Mouse (Mus musculus): Measurements from ENCODE around the gene 1700018B08Rik. TPM values are rescaled to one million over a fixed set of nuclear protein-coding genes. Genes with fewer than 3 reads are reported as not detected.
A peak's percentile ranks its signal among the peaks of the same experiment; 100 is the strongest.

1700018B08Rik gene
- polyA plus RNA-seq, 1 experiment from 2014 or later, result not detected

- Histone ChIP-seq H3K9ac (no peak overlapping the region), H3K4me3 (no peak overlapping the region), H3K4me1 (peaks cover 7% of the 10 kb centered on the region), H3K27me3 (no peaks in the 10 kb centered on the region), H3K4me2 (replicated peaks) (no peak overlapping the region), H3K9me3 (replicated peaks) (no peaks in the 10 kb centered on the region), H3K27ac (no peak overlapping the region), H3K36me3 (peaks cover 37% of the 10 kb centered on the region)
- ATAC-seq (ENCODE audit: low FRiP score), result no peak
- WGBS, result 92% methylated on average over 7 of the region's 7 CpGs
These were observed 16.4 kb upstream of the 1700018B08Rik start for GRCm38 (mm10) chr8:121560432-121561100.

GRCm38 (mm10) chr8:121559801-121560200 is 15.7 kb upstream of the 1700018B08Rik start:
- H3K4me1 ChIP-seq, result peaks cover under 1% of the 10 kb centered on the region; the same call in 1 of the 2 replicates
- no peaks in the 10 kb centered on the region for H3K9me3 ChIP-seq (replicated peaks)
- no peak for ATAC-seq (ENCODE audit: low FRiP score)
- H3K4me3 ChIP-seq, result no peak overlapping the region
- no peak overlapping the region for H3K4me2 ChIP-seq (replicated peaks)
- no peak overlapping the region for H3K27ac ChIP-seq
- no peak overlapping the region for H3K9ac ChIP-seq
- no peaks in the 10 kb centered on the region for H3K27me3 ChIP-seq
- H3K36me3 ChIP-seq, result peaks cover 39% of the 10 kb centered on the region
- 92% methylated on average over 12 of the region's 12 CpGs for WGBS

GRCm38 (mm10) chr8:121558538-121558937 is 14.4 kb upstream of the 1700018B08Rik start:
- Histone ChIP-seq H3K4me2 (replicated peaks) (no peak overlapping the region), H3K36me3 (peaks cover 49% of the 10 kb centered on the region), H3K27me3 (no peaks in the 10 kb centered on the region), H3K4me3 (no peak overlapping the region), H3K4me1 (no peaks in the 10 kb centered on the region), H3K9me3 (replicated peaks) (no peaks in the 10 kb centered on the region), H3K9ac (no peak overlapping the region), H3K27ac (no peak overlapping the region)
- WGBS, result 93% methylated on average over 16 of the region's 16 CpGs
- ATAC-seq (ENCODE audit: low FRiP score), result no peak

- Histone ChIP-seq H3K4me3 (no peak overlapping the region), H3K27ac (no peak overlapping the region), H3K36me3 (peaks cover 55% of the 10 kb centered on the region), H3K4me2 (replicated peaks) (no peak overlapping the region), H3K9me3 (replicated peaks) (no peaks in the 10 kb centered on the region), H3K27me3 (no peaks in the 10 kb centered on the region), H3K4me1 (no peaks in the 10 kb centered on the region), H3K9ac (no peak overlapping the region)
- WGBS, result 86% methylated on average over 11 of the region's 11 CpGs
- ATAC-seq (ENCODE audit: low FRiP score), result no peak
These were observed 13.6 kb upstream of the 1700018B08Rik start for GRCm38 (mm10) chr8:121557746-121558145.

- WGBS, result 94% methylated on average over 32 of the region's 32 CpGs
- no peaks in the 10 kb centered on the region for H3K9me3 ChIP-seq (replicated peaks)
- no peak overlapping the region for H3K4me2 ChIP-seq (replicated peaks)
- H3K27ac ChIP-seq, result no peak overlapping the region
- no peak for ATAC-seq (ENCODE audit: low FRiP score)
- no peak overlapping the region for H3K4me3 ChIP-seq
- H3K36me3 ChIP-seq, result peaks cover 74% of the 10 kb centered on the region
- H3K27me3 ChIP-seq, result no peaks in the 10 kb centered on the region
- H3K9ac ChIP-seq, result no peak overlapping the region
- H3K4me1 ChIP-seq, result no peaks in the 10 kb centered on the region
These were observed 9.8 kb upstream of the 1700018B08Rik start for GRCm38 (mm10) chr8:121553831-121554475.

- no peaks in the 10 kb centered on the region for H3K27me3 ChIP-seq
- no peak for ATAC-seq (ENCODE audit: low FRiP score)
- WGBS, result 91% methylated on average over 9 of the region's 9 CpGs
- no peaks in the 10 kb centered on the region for H3K4me1 ChIP-seq
- H3K4me2 ChIP-seq (replicated peaks), result no peak overlapping the region
- H3K36me3 ChIP-seq, result peaks cover 59% of the 10 kb centered on the region
- no peak overlapping the region for H3K4me3 ChIP-seq
- no peaks in the 10 kb centered on the region for H3K9me3 ChIP-seq (replicated peaks)
- no peak overlapping the region for H3K27ac ChIP-seq
- no peak overlapping the region for H3K9ac ChIP-seq
These were observed 8.4 kb upstream of the 1700018B08Rik start for GRCm38 (mm10) chr8:121552506-121552905.

GRCm38 (mm10) chr8:121551065-121551985 is 7.2 kb upstream of the 1700018B08Rik start:
- Histone ChIP-seq H3K4me3 (no peak overlapping the region), H3K36me3 (peaks cover 59% of the 10 kb centered on the region), H3K4me1 (no peaks in the 10 kb centered on the region), H3K9me3 (replicated peaks) (no peaks in the 10 kb centered on the region), H3K9ac (no peak overlapping the region), H3K27me3 (no peaks in the 10 kb centered on the region), H3K27ac (no peak overlapping the region), H3K4me2 (replicated peaks) (no peak overlapping the region)
- 57% methylated on average over 24 of the region's 24 CpGs for WGBS
- ATAC-seq (ENCODE audit: low FRiP score), result no peak

- 0 out of 2 replicates have a peak, but pooled peaks cover 3% of the 10 kb centered on the region for H3K27me3 ChIP-seq
- H3K4me1 ChIP-seq, result no peaks in the 10 kb centered on the region
- no peak overlapping the region for H3K27ac ChIP-seq
- no peaks in the 10 kb centered on the region for H3K9me3 ChIP-seq (replicated peaks)
- 89% methylated on average over 6 of the region's 6 CpGs for WGBS
- no peak overlapping the region for H3K4me2 ChIP-seq (replicated peaks)
- ATAC-seq (ENCODE audit: low FRiP score), result no peak
- H3K36me3 ChIP-seq, result peaks cover 54% of the 10 kb centered on the region
- no peak overlapping the region for H3K4me3 ChIP-seq
- H3K9ac ChIP-seq, result no peak overlapping the region
These were observed 5.9 kb upstream of the 1700018B08Rik start for GRCm38 (mm10) chr8:121550056-121550455.

- no peak for ATAC-seq (ENCODE audit: low FRiP score)
- Histone ChIP-seq H3K4me3 (no peak overlapping the region), H3K4me1 (no peaks in the 10 kb centered on the region), H3K27me3 (0 out of 2 replicates have a peak, but pooled peaks cover 5% of the 10 kb centered on the region), H3K27ac (no peak overlapping the region), H3K9me3 (replicated peaks) (no peaks in the 10 kb centered on the region), H3K4me2 (replicated peaks) (no peak overlapping the region), H3K36me3 (peaks cover 27% of the 10 kb centered on the region), H3K9ac (no peak overlapping the region)
- 8% methylated on average over 7 of the region's 7 CpGs for WGBS
These were observed 3.0 kb upstream of the 1700018B08Rik start for GRCm38 (mm10) chr8:121547132-121547531.

GRCm38 (mm10) chr8:121544936-121545335 is 816 bp upstream of the 1700018B08Rik start:
- H3K4me2 ChIP-seq (replicated peaks), result no peak overlapping the region
- 0 out of 2 replicates have a peak, but pooled peaks cover 5% of the 10 kb centered on the region for H3K9me3 ChIP-seq (replicated peaks)
- peaks cover 6% of the 10 kb centered on the region for H3K36me3 ChIP-seq
- WGBS, result 86% methylated on average over 11 of the region's 11 CpGs
- peak overlapping the region; percentile 32; the same call in 1 of the 2 replicates for H3K9ac ChIP-seq
- H3K27ac ChIP-seq, result no peak overlapping the region
- H3K4me1 ChIP-seq, result no peaks in the 10 kb centered on the region
- no peak overlapping the region for H3K4me3 ChIP-seq
- 0 out of 2 replicates have a peak, but pooled peaks cover 7% of the 10 kb centered on the region for H3K27me3 ChIP-seq
- ATAC-seq (ENCODE audit: low FRiP score), result no peak

GRCm38 (mm10) chr8:121542901-121543300 is 1.2 kb downstream of the 1700018B08Rik start:
- Histone ChIP-seq H3K27me3 (peaks cover 14% of the 10 kb centered on the region; the same call in 1 of the 2 replicates), H3K4me2 (replicated peaks) (no peak overlapping the region), H3K4me3 (no peak overlapping the region), H3K9ac (no peak overlapping the region), H3K4me1 (no peaks in the 10 kb centered on the region), H3K36me3 (no peaks in the 10 kb centered on the region), H3K9me3 (replicated peaks) (0 out of 2 replicates have a peak, but pooled peaks cover 5% of the 10 kb centered on the region), H3K27ac (no peak overlapping the region)
- 62% methylated on average over 13 of the region's 13 CpGs for WGBS
- no peak for ATAC-seq (ENCODE audit: low FRiP score)

GRCm38 (mm10) chr8:121541862-121542261 is 2.3 kb downstream of the 1700018B08Rik start:
- H3K9ac ChIP-seq, result no peak overlapping the region
- H3K27ac ChIP-seq, result no peak overlapping the region
- no peak overlapping the region for H3K4me2 ChIP-seq (replicated peaks)
- 79% methylated on average over 19 of the region's 19 CpGs for WGBS
- H3K36me3 ChIP-seq, result no peaks in the 10 kb centered on the region
- 0 out of 2 replicates have a peak, but pooled peaks cover 5% of the 10 kb centered on the region for H3K9me3 ChIP-seq (replicated peaks)
- peaks cover 14% of the 10 kb centered on the region; the same call in 1 of the 2 replicates for H3K27me3 ChIP-seq
- no peak overlapping the region for H3K4me3 ChIP-seq
- no peak for ATAC-seq (ENCODE audit: low FRiP score)
- no peaks in the 10 kb centered on the region for H3K4me1 ChIP-seq

Measured in hindbrain, embryonic 12.5 days (tissue).